Mouse (Mus musculus): Measurements from ENCODE around the gene Olfr1045.
"Not testable (repeated sequence)": the region's sequence is repeated elsewhere in the genome, so short reads cannot be mapped to it uniquely, and the experiment has no call there.

The Olfr1045 gene

GRCm38 (mm10) chr2:86202909-86203308 is at the start of gene Olfr1045:
Gene Olfr1045 (minus strand): TSS chr2:86203009.
- no peak for DNase-seq

GRCm38 (mm10) chr2:86240189-86240588 is 37.4 kb upstream of the Olfr1045 start, which contains the start of gene Olfr1048:
Gene Olfr1048 (minus strand): TSS chr2:86240289.
- no peak for DNase-seq

GRCm38 (mm10) chr2:86231301-86231700 is 28.5 kb upstream of the Olfr1045 start, which contains the start of gene Olfr1047:
Gene Olfr1047 (minus strand): TSS chr2:86231401.
- DNase-seq, result no peak

GRCm38 (mm10) chr2:86219214-86219613 is 16.4 kb upstream of the Olfr1045 start, which contains the start of gene Olfr1046:
Gene Olfr1046 (minus strand): TSS chr2:86219314.
- no peak for DNase-seq

- no peak for DNase-seq
Measured at GRCm38 (mm10) chr2:86195863-86196262, 6.9 kb downstream of the Olfr1045 start.

GRCm38 (mm10) chr2:86185583-86185982 is 17.2 kb downstream of the Olfr1045 start, which contains the start of gene Olfr52:
Gene Olfr52 (minus strand): TSS chr2:86185683.
- DNase-seq, result no peak

GRCm38 (mm10) chr2:86179950-86180349 is 22.9 kb downstream of the Olfr1045 start:
- DNase-seq, result no peak

- DNase-seq, result no peak
Measured at GRCm38 (mm10) chr2:86177720-86178119, 25.1 kb downstream of the Olfr1045 start, which contains the start of gene Olfr1044. Gene Olfr1044 (minus strand): TSS chr2:86177820.

GRCm38 (mm10) chr2:86175422-86175821 is 27.4 kb downstream of the Olfr1045 start:
- not testable (repeated sequence) for DNase-seq

GRCm38 (mm10) chr2:86167422-86167821 is 35.4 kb downstream of the Olfr1045 start, which contains the start of gene Olfr1043:
Gene Olfr1043 (minus strand): TSS chr2:86167522.
- DNase-seq, result no peak

GRCm38 (mm10) chr2:86161738-86162137 is 41.1 kb downstream of the Olfr1045 start, which contains the start of gene Olfr1042:
Gene Olfr1042 (minus strand): TSS chr2:86161838.
- no peak for DNase-seq

GRCm38 (mm10) chr2:86146632-86147031 is 56.2 kb downstream of the Olfr1045 start, which contains the start of gene Olfr1040:
Gene Olfr1040 (minus strand): TSS chr2:86146732.
- no peak for DNase-seq
